Mouse (Mus musculus) lung, adult 2 months (tissue): ENCODE measurements around the gene Gm11020. TPM values are rescaled to one million over a fixed set of nuclear protein-coding genes. Genes with fewer than 3 reads are reported as not detected.

Experiments
- DNase-seq: peaks from one replicate; pipeline ENCODE4 v3.0.0; 2022
- H3K4me1 ChIP-seq: fragments of 200-500 bp; 2 replicates; pipeline ENCODE4 v1.6.1; 2011; ENCODE audit warnings: low read length; ENCODE audit not compliant: control insufficient read depth, insufficient read depth
- H3K4me3 ChIP-seq: fragments of 200-500 bp; replicated peaks from 2 replicates; pipeline ENCODE3; 2011; ENCODE audit warnings: low read depth, mild to moderate bottlenecking, control low read depth, low read length; ENCODE audit errors: extremely low read depth
- CTCF ChIP-seq: fragments of 200-500 bp; IDR thresholded peaks from 2 replicates; pipeline ENCODE4 v1.5.1; 2011; ENCODE audit warnings: mild to moderate bottlenecking, low read length, control low read depth; ENCODE audit not compliant: insufficient read depth
- POLR2A ChIP-seq: fragments of 200-500 bp; IDR thresholded peaks from 2 replicates; pipeline ENCODE4 v1.6.1; 2011; ENCODE audit warnings: low read depth, mild to moderate bottlenecking, control low read depth, low read length, borderline replicate concordance; ENCODE audit errors: extremely low read depth
- WGBS: fragments of 180-500 bp; shearing (Covaris S2); methylation state at CpG from one replicate; pipeline ENCODE4 v1.1.7; 2018; 5-methylcytosine and 5-hydroxymethylcytosine counted together
- polyA plus RNA-seq: library from polyadenylated mRNA; depleted of rRNA; stranded (reverse); fragments of >200 nt; gene quantifications from 2 replicates; pipeline ENCODE4 v1.2.3, GENCODE M21; 2012

Gene Gm11020
- polyA plus RNA-seq, 1 experiment, result not detected

DNA sequence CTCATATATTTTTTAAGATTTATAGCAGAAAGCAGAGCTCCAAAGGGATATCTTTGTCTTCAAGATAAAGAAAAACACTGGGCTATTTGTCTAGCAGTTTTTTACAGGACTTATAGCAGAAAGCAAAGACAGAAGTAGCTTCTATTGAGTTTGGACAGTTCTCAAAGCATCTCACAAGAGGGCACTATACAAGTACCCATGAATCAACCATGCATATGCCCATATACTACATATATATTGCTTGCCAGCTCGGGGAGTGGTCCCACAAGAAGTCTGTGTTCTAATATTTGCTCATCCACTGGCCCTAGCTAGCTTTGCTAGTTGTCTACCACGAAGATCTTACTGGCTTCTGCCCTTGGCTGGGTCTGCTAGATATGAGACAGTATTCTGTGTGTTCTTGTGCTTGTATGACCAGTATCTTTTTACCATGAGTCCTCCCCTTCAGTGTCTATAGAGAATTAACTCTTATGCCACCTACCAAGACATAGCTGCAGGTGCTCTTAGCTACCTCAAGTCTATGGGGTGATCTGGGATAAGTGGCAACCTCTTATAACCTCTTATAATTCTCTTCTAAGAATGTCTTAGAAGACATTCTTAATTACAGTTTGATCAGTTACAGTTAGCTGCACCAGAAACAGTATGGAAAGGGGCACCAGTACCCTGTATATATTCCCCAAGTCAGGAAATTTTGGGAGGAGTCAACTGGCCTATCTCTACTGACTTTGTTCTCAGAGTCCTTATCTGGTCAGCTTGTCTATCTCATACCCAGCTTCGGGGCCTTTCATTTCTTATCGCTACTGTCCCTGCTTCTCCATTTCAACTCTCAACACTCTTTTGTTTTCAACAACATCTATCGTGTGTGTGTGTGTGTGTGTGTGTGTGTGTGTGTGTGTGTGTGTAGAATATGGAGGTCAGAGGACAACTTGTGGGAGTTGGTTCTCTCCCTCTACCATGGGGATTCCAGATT is 11.6 kb downstream of the Gm11020 start:
- TF ChIP-seq CTCF (no peak), POLR2A (no peak)
- WGBS, result 65% methylated on average over 5 of the region's 5 CpGs
- H3K4me1 ChIP-seq, result peaks cover 2% of the 10 kb centered on the region; the same call in 1 of the 2 replicates
- H3K4me3 ChIP-seq, result no peak overlapping the region
- no peak for DNase-seq

- no peak for DNase-seq
- H3K4me3 ChIP-seq, result no peak overlapping the region
- 30% methylated on average over 5 of the region's 5 CpGs for WGBS
These were observed 12.4 kb downstream of the Gm11020 start for GRCm38 (mm10) chr8:104333786-104334185.

GRCm38 (mm10) chr8:104334196-104334595 is 12.8 kb downstream of the Gm11020 start:
- WGBS, result 41% methylated on average over 1 of the region's 1 CpGs
- no peak for TF ChIP-seq POLR2A
- TF ChIP-seq CTCF, result no peak
- Histone ChIP-seq H3K4me1 (peaks cover 2% of the 10 kb centered on the region), H3K4me3 (no peak overlapping the region)
- DNase-seq, result peak; percentile 13

More at GRCm38 (mm10) chr8:104333786-104334185, 12.4 kb downstream of the Gm11020 start:
- H3K4me1 ChIP-seq, result peaks cover 2% of the 10 kb centered on the region; the same call in 1 of the 2 replicates
- TF ChIP-seq CTCF (no peak), POLR2A (no peak)

GRCm38 (mm10) chr8:104336806-104337205 is 15.4 kb downstream of the Gm11020 start:
- no peak for TF ChIP-seq CTCF
- TF ChIP-seq POLR2A, result no peak
- 85% methylated on average over 1 of the region's 1 CpGs for WGBS
- DNase-seq, result no peak
- no peak overlapping the region for H3K4me3 ChIP-seq
- peaks cover 2% of the 10 kb centered on the region for H3K4me1 ChIP-seq

DNA sequence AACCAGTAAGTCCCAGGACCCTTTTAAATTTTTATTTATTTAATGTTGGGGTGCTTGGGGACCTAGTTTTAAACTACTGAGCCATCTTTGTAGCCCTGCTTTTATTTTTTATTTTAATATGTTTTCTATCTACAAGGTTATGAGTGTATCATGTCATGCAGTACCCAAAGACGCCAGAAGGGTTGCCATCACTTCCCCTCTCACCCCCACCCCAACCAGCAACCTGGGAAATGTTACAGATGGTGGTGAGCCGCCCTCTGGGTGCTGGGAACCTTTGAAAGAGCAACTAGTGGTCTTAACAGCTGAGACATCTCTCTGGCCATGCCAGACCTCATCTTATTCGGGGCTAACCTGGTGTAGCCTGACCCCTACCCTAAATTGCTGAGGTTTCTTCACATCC is 16.5 kb downstream of the Gm11020 start:
- Histone ChIP-seq H3K4me3 (no peak overlapping the region), H3K4me1 (peaks cover 2% of the 10 kb centered on the region)
- 60% methylated on average over 3 of the region's 3 CpGs for WGBS
- TF ChIP-seq CTCF (no peak), POLR2A (no peak)
- no peak for DNase-seq

DNA sequence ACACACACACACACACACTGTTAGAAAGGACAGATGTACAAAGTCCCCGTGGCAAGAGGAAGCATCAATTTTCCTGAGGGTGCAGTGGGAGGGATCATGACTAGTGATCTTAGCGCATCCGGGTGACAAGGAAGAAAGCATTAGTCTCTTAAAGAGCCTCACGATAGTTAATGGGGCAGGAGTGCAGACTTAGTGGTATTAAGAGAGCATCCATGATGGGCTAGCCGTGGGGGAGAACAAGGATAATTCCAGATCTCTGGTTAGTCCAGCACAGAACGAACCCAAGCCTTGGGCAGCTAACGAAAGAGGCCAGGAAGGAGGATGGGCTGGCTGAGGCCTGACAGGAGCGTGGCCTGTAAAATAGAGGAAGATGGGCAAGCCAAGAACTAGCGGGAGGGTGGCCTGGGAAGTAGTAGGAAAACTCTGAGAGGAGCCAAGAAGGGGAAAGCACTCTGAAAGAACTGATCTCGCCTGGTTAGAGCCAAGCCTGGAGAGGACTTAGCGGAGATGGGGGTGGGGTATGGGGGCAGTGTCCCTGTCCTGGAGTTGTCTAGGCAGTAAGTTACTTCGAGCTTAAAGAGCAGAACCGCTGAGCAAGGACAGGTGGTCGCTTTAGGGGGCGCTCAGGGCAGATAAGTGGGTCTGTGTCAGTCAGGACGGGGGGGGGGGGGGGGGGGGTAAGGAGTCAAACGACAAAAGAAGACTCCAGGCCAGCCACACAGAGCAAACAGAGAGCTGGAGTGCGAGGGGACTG is 18.0 kb downstream of the Gm11020 start, which contains the start of gene Cmtm3:
Gene Cmtm3 (plus strand): TSS at position 182 of the 754 bp plus-strand sequence.
- peak; percentile 17 for DNase-seq
- Histone ChIP-seq H3K4me3 (peak within 1 kb of the TSS; percentile 64), H3K4me1 (no peaks in the 10 kb centered on the region; the same call in none of the 2 replicates)
- 14% methylated on average over 17 of the region's 18 CpGs for WGBS
- no peak for TF ChIP-seq POLR2A
- TF ChIP-seq CTCF, result no peak

GRCm38 (mm10) chr8:104339983-104340232 is 18.5 kb downstream of the Gm11020 start:
- 1% methylated on average over 6 of the region's 6 CpGs for WGBS
- Histone ChIP-seq H3K4me1 (no peaks in the 10 kb centered on the region; the same call in none of the 2 replicates), H3K4me3 (peak overlapping the region; percentile 64)
- peak; percentile 17 for DNase-seq
- no peak for TF ChIP-seq POLR2A
- no peak for TF ChIP-seq CTCF

GRCm38 (mm10) chr8:104340233-104341105 is 19.1 kb downstream of the Gm11020 start:
- peak; percentile 65 for DNase-seq
- WGBS, result under 1% methylated on average over 52 of the region's 54 CpGs
- H3K4me3 ChIP-seq, result peak overlapping the region; percentile 64
- H3K4me1 ChIP-seq, result no peaks in the 10 kb centered on the region; the same call in none of the 2 replicates
- TF ChIP-seq POLR2A (peak; percentile 70; the same call in 1 of the 2 replicates), CTCF (no peak)

DNA sequence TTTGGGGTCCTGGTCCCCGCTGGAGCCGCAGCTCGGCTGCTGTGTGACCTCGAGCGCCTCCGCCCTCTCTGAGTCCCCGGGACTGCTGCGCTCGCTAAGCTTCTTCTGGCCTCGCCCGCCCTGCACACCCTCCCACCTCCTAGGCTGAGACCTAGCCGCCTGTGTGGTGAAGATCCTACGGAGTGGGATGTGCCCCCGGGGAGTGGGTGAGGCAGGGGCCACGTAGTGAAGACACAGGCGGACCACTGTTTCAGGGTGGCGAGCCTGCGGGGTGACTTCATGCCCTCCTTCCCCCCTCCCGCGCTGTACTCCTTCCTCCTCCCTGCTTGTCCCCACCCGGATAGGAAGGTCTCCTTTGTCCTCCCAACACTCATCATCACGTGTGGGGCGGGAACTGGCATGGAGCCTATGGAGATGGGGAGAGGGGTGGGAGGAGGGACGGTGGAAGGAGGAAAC is 19.8 kb downstream of the Gm11020 start:
- TF ChIP-seq POLR2A (peak; percentile 85; the same call in 1 of the 2 replicates), CTCF (no peak)
- 2% methylated on average over 24 of the region's 24 CpGs for WGBS
- peak overlapping the region; percentile 64 for H3K4me3 ChIP-seq
- peak; percentile 63 for DNase-seq
- H3K4me1 ChIP-seq, result no peaks in the 10 kb centered on the region; the same call in none of the 2 replicates
